Mouse (Mus musculus): ENCODE measurements at regions not wholly inside any gene's neighbourhood (a gene's known extent, or its start where the extent isn't known, plus 50 kb on each side); places are given as distances from the start of the nearest gene placed in this dataset.

DNA sequence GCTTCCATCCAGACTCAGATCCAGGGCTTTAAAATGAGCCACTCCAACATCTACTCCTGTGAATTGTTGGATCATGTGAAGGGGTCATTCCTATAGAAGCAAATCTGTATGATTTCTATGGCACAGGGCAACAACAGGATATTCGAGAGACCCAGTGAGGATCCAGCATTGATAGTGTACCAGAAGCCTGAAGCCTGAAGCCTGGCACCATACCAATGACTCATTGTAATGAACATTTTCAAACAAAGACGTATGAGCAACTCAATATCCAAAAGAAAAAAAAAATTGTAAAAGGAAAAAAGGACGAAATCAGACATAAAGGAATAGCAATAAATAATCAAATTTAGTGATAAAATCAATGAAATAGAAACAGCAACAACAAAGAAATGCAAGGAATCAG, 991.5 kb downstream of the Slc22a22 start:
- TF ChIP-seq CTCF (IDR thresholded peaks at IDR 0.05; ENCODE audit: low read depth, low read length) = no peak
- no peak for TF ChIP-seq POLR2A (IDR thresholded peaks at IDR 0.05; ENCODE audit: borderline replicate concordance, low read depth, low read length)

Measured in bone marrow macrophage, adult 2 months (primary cell).